Mouse (Mus musculus) ZHBTc4 (cell line): Measurements from ENCODE around the gene Nol9.

Experiments used
- DNase-seq: peaks from one replicate; pipeline ENCODE4 v3.0.0-alpha.2; 2011; ENCODE audit warnings: low read depth, low spot score

The Nol9 gene

DNA sequence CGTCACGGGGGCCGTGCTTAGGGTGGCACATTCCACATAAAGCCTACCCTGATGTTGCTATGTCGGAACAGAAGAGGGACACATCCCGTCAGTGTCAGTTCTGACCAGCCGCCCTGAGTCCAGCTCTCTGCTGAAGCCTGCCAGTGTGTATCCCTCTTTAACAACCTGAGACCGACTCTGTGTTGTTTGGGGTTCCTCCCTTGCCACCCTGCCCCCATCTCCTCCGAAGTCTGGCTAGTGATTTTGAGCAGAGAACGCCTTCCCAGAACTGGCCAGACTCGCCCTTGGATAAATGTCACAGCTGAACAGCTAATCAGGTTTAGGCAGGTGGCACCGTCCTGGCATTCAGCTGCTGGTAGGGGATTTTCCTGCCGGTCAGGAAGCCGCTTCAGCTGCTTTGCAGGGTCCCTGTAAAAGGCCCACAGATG is 28.4 kb upstream of the Nol9 start:
- no peak for DNase-seq

- no peak for DNase-seq
Measured at GRCm38 (mm10) chr4:152011171-152011760, 27.9 kb upstream of the Nol9 start.

- no peak for DNase-seq
Measured at GRCm38 (mm10) chr4:152012109-152012508, 27.0 kb upstream of the Nol9 start.

DNA sequence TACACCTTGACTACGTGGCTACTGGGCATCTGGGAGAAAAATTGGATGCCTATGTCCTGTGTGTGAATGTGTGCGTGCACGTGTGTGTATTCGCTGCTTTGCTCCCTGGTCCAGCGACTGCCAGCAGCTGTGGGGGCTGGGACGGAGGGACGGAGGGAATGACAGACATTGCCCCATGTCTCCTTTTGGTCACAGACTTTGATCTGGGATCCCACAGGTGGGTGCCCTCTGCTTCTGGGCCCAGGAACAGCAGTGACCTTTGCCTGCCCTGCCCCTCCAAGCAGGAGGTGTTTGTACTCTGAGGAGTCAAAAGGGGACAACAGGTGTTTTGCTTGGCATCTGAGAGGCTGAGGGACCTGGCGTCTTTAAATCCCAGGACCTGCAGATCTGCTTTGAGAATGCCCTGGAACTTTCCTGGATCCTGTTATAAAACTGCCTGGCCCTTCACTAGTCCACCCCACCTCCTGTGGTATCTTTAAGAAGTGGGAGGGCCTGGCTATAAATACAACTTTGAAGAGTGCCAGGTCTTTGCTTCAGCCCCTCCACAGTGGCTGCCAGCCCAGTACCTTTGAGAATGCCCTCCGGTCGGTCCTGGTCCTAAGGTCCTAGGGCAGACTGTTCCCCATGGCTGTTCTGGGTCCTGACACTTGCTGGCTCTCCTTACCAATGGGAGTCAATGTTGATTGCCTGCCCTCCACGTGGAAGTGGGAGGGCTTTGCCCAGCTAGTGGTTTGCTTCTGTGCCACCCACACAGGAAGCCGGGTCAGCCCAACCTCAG is 25.9 kb upstream of the Nol9 start:
- no peak for DNase-seq

DNA sequence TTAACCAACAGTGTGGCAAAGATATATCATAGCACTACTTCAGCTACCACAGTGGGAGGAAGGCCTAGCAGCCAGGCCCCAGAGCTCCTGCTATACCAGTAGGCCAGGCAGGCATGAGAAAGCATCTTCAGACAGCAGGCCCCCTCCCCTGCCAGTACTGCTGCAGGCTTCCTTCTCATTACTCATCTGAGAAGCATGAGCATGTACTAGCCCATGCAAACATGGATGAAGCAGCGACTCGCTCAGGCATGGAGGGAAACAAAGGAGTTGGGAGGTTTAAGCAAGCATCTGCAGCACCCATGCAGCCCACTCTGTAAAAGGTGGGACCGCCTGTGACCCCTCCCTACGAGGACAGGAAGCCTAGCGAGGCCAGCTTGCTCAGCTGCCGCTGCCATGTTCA is 20.0 kb upstream of the Nol9 start:
- DNase-seq: no peak

- DNase-seq: no peak
Measured at GRCm38 (mm10) chr4:152020024-152020423, 19.1 kb upstream of the Nol9 start.

DNA sequence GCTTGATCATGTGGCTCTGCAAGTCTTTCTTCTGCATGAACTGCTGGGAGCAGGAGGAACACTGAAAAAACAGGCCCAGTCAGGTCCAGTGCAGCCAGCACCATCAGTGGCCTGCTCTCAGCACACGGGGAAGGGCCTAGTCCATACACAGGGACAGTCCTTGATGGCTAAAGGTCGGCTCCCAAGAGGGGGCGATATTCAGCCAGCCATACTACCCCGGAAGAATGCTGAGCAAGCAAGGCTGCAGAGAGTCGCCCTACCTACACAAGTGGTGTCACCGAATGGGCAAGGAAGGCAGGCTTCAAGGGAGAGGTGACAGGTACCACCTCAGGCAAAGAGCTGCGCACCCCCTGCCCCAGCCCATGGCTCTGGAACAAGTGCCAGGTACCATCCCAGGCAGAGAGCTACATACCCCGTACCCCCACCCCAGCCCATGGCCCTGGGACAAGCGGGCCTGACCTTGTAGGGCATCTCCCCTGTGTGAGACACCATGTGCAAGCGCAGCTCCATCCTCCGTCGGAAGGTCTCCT is 17.5 kb upstream of the Nol9 start:
- DNase-seq: no peak

DNA sequence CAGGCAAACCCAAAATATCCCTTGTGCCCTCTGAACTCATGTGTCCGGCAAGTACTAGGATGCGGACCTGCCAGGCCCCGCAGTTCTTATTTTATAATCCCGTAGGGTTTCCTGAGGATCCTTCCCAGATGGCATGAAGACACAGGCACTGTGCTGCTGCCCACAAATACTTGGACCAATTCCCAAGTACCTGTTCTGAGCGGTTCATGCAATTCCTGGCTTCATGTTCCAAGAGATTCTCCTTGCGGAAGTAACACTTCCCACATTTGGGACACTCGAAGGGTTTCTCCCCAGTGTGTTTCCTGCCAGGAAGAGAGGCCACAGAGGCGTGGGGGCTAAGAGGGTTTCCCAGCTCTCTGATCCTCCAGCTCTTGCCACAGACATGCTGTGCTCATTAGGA is 16.6 kb upstream of the Nol9 start:
- no peak for DNase-seq

- no peak for DNase-seq
Measured at GRCm38 (mm10) chr4:152024525-152024924, 14.6 kb upstream of the Nol9 start.

DNA sequence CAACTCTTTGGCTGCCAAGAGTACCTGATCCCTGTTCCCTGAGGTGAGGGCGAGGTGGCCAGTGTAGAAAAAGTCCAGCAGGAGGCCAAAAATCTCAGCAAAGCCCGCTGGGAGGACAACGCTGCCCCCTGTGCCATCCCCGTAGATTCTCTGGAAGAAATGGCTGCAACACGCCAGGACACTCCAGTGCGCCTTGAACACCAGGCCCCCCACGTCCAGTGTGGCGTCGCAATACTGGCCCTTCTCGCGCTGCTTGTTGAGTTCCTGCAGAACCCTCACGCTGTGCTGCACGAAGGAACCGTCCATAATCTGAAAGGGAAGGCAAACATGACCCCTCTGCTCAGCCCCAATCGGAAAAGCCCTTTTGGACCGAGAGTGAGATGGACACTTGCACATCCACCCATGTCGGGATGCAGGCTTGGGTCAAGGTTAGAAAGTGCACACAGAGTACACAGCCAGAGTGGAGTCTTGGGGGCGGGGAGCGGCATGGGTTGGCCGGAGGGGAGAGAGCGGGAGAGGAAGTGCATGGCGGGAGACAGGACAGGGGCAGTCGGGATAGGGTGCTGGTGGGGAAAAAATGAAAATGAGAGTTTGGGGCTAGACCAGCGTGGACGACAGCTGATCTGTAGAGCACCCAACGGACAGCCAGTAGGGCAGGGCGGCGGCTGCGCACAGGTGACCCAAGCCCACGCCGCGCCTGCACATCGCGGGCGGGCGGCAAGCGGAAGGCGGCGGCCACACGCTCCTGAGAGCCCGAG is 12.2 kb upstream of the Nol9 start:
- peak; percentile 75 for DNase-seq

GRCm38 (mm10) chr4:152027524-152027923 is 11.6 kb upstream of the Nol9 start, which contains the start of gene Zbtb48:
TSS of gene Zbtb48 (minus strand) at chr4:152027671.
- DNase-seq: peak; percentile 98

GRCm38 (mm10) chr4:152028456-152028855 is 10.7 kb upstream of the Nol9 start:
- no peak for DNase-seq

- DNase-seq: no peak
Measured at GRCm38 (mm10) chr4:152029087-152029486, 10.0 kb upstream of the Nol9 start.

DNA sequence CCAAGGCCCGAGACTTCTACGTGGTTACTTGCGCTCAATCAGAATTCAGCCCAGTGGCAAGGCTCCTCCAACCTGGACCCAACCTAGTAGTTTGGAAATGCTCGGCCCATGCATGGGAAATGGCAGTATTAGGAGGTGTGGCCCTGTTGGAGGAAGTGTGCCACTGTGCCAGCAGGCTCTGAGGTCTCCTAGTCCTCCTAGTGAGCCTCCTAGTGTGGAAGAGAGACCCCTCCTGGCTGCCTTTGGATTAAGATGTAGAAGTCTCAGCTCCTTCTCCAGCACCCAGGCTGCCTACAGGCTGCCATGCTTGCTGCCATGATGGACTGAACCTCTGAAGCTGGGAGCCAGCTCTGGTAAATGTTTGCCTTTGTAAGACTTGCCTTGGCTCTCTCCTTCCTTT is 9.1 kb upstream of the Nol9 start:
- DNase-seq: no peak

DNA sequence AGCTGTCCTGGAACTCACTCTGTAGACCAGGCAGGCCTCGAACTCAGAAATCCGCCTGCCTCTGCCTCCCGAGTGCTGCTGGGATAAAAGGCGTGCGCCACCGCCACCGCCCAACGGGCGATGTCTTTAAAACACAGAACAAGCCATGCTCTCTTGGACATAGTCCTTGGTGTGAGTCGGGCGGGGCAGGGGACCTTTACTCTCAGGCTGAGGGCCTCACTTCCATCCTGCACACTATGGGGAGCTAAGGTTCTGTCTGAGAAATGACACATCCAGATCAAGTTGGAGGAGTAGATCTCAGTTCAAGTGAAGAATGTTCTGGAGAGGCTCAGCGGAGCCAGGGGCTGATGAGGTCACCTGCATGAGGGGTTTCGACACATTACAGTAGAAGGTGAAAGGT is 6.2 kb upstream of the Nol9 start:
- DNase-seq: no peak

GRCm38 (mm10) chr4:152036464-152036863 is 2.7 kb upstream of the Nol9 start:
- DNase-seq: peak; percentile 79

- DNase-seq: no peak
Measured at GRCm38 (mm10) chr4:152038225-152038984, 716 bp upstream of the Nol9 start, which contains the start of gene Tas1r1. TSS of gene Tas1r1 (minus strand) at chr4:152038568.

GRCm38 (mm10) chr4:152039831-152040310 is 750 bp downstream of the Nol9 start:
- no peak for DNase-seq

- no peak for DNase-seq
Measured at GRCm38 (mm10) chr4:152041924-152042641, 3.0 kb downstream of the Nol9 start.

DNA sequence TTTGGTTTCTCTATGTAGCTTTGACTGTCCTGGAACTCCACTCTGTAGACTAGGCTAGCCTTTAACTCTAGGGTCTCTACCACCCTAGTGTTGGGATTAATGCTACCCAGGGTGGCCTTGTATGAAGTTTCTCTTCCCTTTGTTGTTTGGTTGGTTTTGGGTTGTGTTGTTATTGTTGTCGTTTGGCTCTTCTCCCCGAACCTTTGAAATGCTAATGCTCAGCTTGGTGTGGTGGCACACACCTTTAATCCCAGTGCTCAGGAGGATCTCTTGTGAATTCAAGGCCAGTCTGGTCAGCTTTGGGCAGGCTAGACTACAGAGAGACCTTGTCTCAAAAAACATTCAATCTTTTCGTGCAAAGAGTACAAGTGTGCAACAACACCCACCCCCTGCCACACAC is 4.0 kb downstream of the Nol9 start:
- peak; percentile 60 for DNase-seq

GRCm38 (mm10) chr4:152044609-152045008 is 5.5 kb downstream of the Nol9 start:
- DNase-seq: no peak
